Mouse (Mus musculus) heart, embryonic 12.5 days (tissue): ENCODE results near the gene Gm20388. TPM values are rescaled to one million over a fixed set of nuclear protein-coding genes. Genes with fewer than 3 reads are reported as not detected.

ENCODE experiments used
- ATAC-seq: fragments of 200-750 bp; cut with Nextera tagmentation; 2 replicates; pipeline ENCODE4 v1.8.0; 2017; ENCODE audit warnings: moderate TSS enrichment, moderate library complexity; ENCODE audit not compliant: insufficient number of reproducible peaks, low FRiP score
- H3K27ac ChIP-seq: fragments of 300-500 bp; sonication (generic); 2 replicates; pipeline ENCODE4 v1.5.1; 2016; ENCODE audit warnings: mild to moderate bottlenecking, moderate library complexity; ENCODE audit not compliant: poor library complexity, severe bottlenecking
- H3K27me3 ChIP-seq: fragments of 300-500 bp; sonication (generic); replicated peaks from 2 replicates; pipeline ENCODE4 v1.6.1; 2016; ENCODE audit warnings: mild to moderate bottlenecking, moderate library complexity
- H3K36me3 ChIP-seq: fragments of 300-500 bp; sonication (generic); 2 replicates; pipeline ENCODE4 v1.6.1; 2016; ENCODE audit warnings: mild to moderate bottlenecking, moderate library complexity
- H3K4me1 ChIP-seq: fragments of 300-500 bp; sonication (generic); replicated peaks from 2 replicates; pipeline ENCODE4 v1.6.1; 2016; ENCODE audit warnings: mild to moderate bottlenecking
- H3K4me2 ChIP-seq: fragments of 300-500 bp; sonication (generic); 2 replicates; pipeline ENCODE4 v1.6.1; 2016; ENCODE audit warnings: mild to moderate bottlenecking, moderate library complexity
- H3K4me3 ChIP-seq: fragments of 300-500 bp; sonication (generic); 2 replicates; pipeline ENCODE4 v1.5.1; 2016; ENCODE audit warnings: mild to moderate bottlenecking
- H3K9ac ChIP-seq: fragments of 300-500 bp; sonication (generic); 2 replicates; pipeline ENCODE4 v1.6.1; 2016; ENCODE audit warnings: mild to moderate bottlenecking, moderate library complexity
- H3K9me3 ChIP-seq: fragments of 300-500 bp; sonication (generic); replicated peaks from 2 replicates; pipeline ENCODE4 v1.6.1; 2016; ENCODE audit warnings: mild to moderate bottlenecking, moderate library complexity
- WGBS: fragments of 180-500 bp; shearing (Covaris S2); methylation state at CpG from one replicate; pipeline ENCODE4 v1.1.7; 2016; 5-methylcytosine and 5-hydroxymethylcytosine counted together
- polyA plus RNA-seq: library from polyadenylated mRNA; unstranded; fragments of >200 nt; fragmentation: Nextera tagmentation; extraction: Ambion mirVana; gene quantifications from 2 replicates; pipeline ENCODE4 v1.2.1, GENCODE M21; 2016

The Gm20388 gene
- polyA plus RNA-seq, 1 experiment from 2014 or later: not detected

- H3K36me3 ChIP-seq: no peaks in the 10 kb centered on the region
- no peak overlapping the region for H3K4me3 ChIP-seq
- 0 out of 2 replicates have a peak overlapping the region, but pooled peaks have one; percentile 40 for H3K9ac ChIP-seq
- H3K27ac ChIP-seq: peak overlapping the region; percentile 80
- peaks cover 48% of the 10 kb centered on the region for H3K4me1 ChIP-seq
- peak overlapping the region; percentile 43 for H3K4me2 ChIP-seq
- WGBS: 24% methylated on average over 7 of the region's 7 CpGs
- H3K27me3 ChIP-seq: 0 out of 2 replicates have a peak, but pooled peaks cover 4% of the 10 kb centered on the region
- ATAC-seq: 0 out of 2 replicates have a peak, but pooled peaks have one; percentile 5
- H3K9me3 ChIP-seq: no peaks in the 10 kb centered on the region
Measured at GRCm38 (mm10) chr8:121170116-121170515, 1259.5 kb downstream of the Gm20388 start.

- Histone ChIP-seq H3K4me3 (no peak overlapping the region), H3K4me2 (peak overlapping the region; percentile 43), H3K27me3 (0 out of 2 replicates have a peak, but pooled peaks cover 4% of the 10 kb centered on the region), H3K9me3 (no peaks in the 10 kb centered on the region), H3K4me1 (peaks cover 53% of the 10 kb centered on the region), H3K36me3 (no peaks in the 10 kb centered on the region), H3K9ac (0 out of 2 replicates have a peak overlapping the region, but pooled peaks have one; percentile 5), H3K27ac (peak overlapping the region; percentile 80)
- 25% methylated on average over 27 of the region's 27 CpGs for WGBS
- peak; percentile 74 for ATAC-seq
Measured at GRCm38 (mm10) chr8:121170626-121171552, 1260.2 kb downstream of the Gm20388 start.

GRCm38 (mm10) chr8:121172567-121172966, 1261.9 kb downstream of the Gm20388 start:
- no peaks in the 10 kb centered on the region for H3K9me3 ChIP-seq
- no peak overlapping the region for H3K4me3 ChIP-seq
- H3K36me3 ChIP-seq: no peaks in the 10 kb centered on the region
- H3K27me3 ChIP-seq: 0 out of 2 replicates have a peak, but pooled peaks cover 2% of the 10 kb centered on the region
- no peak overlapping the region for H3K9ac ChIP-seq
- ATAC-seq: no peak
- H3K27ac ChIP-seq: no peak overlapping the region
- H3K4me2 ChIP-seq: no peak overlapping the region
- WGBS: 58% methylated on average over 8 of the region's 8 CpGs
- peaks cover 60% of the 10 kb centered on the region for H3K4me1 ChIP-seq

- Histone ChIP-seq H3K9ac (no peak overlapping the region), H3K4me2 (no peak overlapping the region), H3K4me3 (no peak overlapping the region), H3K4me1 (peaks cover 48% of the 10 kb centered on the region), H3K9me3 (no peaks in the 10 kb centered on the region), H3K27ac (no peak overlapping the region), H3K36me3 (no peaks in the 10 kb centered on the region), H3K27me3 (no peaks in the 10 kb centered on the region; the same call in 1 of the 2 replicates)
- no peak for ATAC-seq
- WGBS: 66% methylated on average over 10 of the region's 10 CpGs
Measured at GRCm38 (mm10) chr8:121174178-121174577, 1263.5 kb downstream of the Gm20388 start.

GRCm38 (mm10) chr8:121174721-121175539, 1264.3 kb downstream of the Gm20388 start:
- Histone ChIP-seq H3K4me2 (no peak overlapping the region), H3K9me3 (no peaks in the 10 kb centered on the region), H3K4me1 (peaks cover 42% of the 10 kb centered on the region), H3K9ac (no peak overlapping the region), H3K4me3 (no peak overlapping the region), H3K27me3 (no peaks in the 10 kb centered on the region; the same call in 1 of the 2 replicates), H3K36me3 (no peaks in the 10 kb centered on the region), H3K27ac (no peak overlapping the region)
- no peak for ATAC-seq
- 57% methylated on average over 30 of the region's 30 CpGs for WGBS

- H3K4me2 ChIP-seq: no peak overlapping the region
- H3K9me3 ChIP-seq: no peaks in the 10 kb centered on the region
- H3K4me1 ChIP-seq: peaks cover 35% of the 10 kb centered on the region
- H3K27ac ChIP-seq: peak overlapping the region; percentile 36; the same call in 1 of the 2 replicates
- H3K36me3 ChIP-seq: no peaks in the 10 kb centered on the region
- ATAC-seq: no peak
- no peaks in the 10 kb centered on the region; the same call in 1 of the 2 replicates for H3K27me3 ChIP-seq
- no peak overlapping the region for H3K9ac ChIP-seq
- H3K4me3 ChIP-seq: no peak overlapping the region
- WGBS: 75% methylated on average over 8 of the region's 8 CpGs
Measured at GRCm38 (mm10) chr8:121175540-121176090, 1265.0 kb downstream of the Gm20388 start.

- no peak overlapping the region for H3K27ac ChIP-seq
- peak; percentile 60; the same call in 1 of the 2 replicates for ATAC-seq
- 15% methylated on average over 3 of the region's 3 CpGs for WGBS
Measured at GRCm38 (mm10) chr8:121176291-121176690, 1265.7 kb downstream of the Gm20388 start.

GRCm38 (mm10) chr8:121180474-121181284, 1270.0 kb downstream of the Gm20388 start:
- 72% methylated on average over 21 of the region's 21 CpGs for WGBS
- Histone ChIP-seq H3K27ac (no peak overlapping the region), H3K27me3 (no peaks in the 10 kb centered on the region; the same call in 1 of the 2 replicates), H3K4me3 (no peak overlapping the region), H3K4me1 (peaks cover 15% of the 10 kb centered on the region), H3K4me2 (no peak overlapping the region), H3K9ac (no peak overlapping the region), H3K36me3 (no peaks in the 10 kb centered on the region), H3K9me3 (no peaks in the 10 kb centered on the region)
- ATAC-seq: no peak

More at GRCm38 (mm10) chr8:121176291-121176690, 1265.7 kb downstream of the Gm20388 start:
- Histone ChIP-seq H3K36me3 (no peaks in the 10 kb centered on the region), H3K27me3 (no peaks in the 10 kb centered on the region; the same call in 1 of the 2 replicates), H3K9ac (no peak overlapping the region), H3K4me2 (no peak overlapping the region), H3K9me3 (no peaks in the 10 kb centered on the region), H3K4me1 (peaks cover 28% of the 10 kb centered on the region), H3K4me3 (no peak overlapping the region)

GRCm38 (mm10) chr8:121181285-121181884, 1270.7 kb downstream of the Gm20388 start:
- Histone ChIP-seq H3K9ac (no peak overlapping the region), H3K36me3 (no peaks in the 10 kb centered on the region), H3K4me3 (no peak overlapping the region), H3K27me3 (no peaks in the 10 kb centered on the region; the same call in 1 of the 2 replicates), H3K4me2 (no peak overlapping the region), H3K4me1 (peaks cover 8% of the 10 kb centered on the region; the same call in 1 of the 2 replicates), H3K9me3 (no peaks in the 10 kb centered on the region), H3K27ac (no peak overlapping the region)
- 64% methylated on average over 10 of the region's 10 CpGs for WGBS
- no peak for ATAC-seq
